Mouse (Mus musculus) limb, embryonic 15.5 days (tissue): Measurements from ENCODE around the gene Nfia. TPM values are rescaled to one million over a fixed set of nuclear protein-coding genes. Genes with fewer than 3 reads are reported as not detected.

Source experiments
- ATAC-seq: fragments of 200-750 bp; cut with Nextera tagmentation; 2 replicates; pipeline ENCODE4 v1.8.0; 2017; ENCODE audit warnings: low read depth, moderate TSS enrichment; ENCODE audit not compliant: insufficient number of reproducible peaks, low FRiP score, low TSS enrichment
- H3K27ac ChIP-seq: fragments of 300-500 bp; sonication (generic); 2 replicates; pipeline ENCODE4 v1.5.1; 2015; ENCODE audit warnings: moderate library complexity, mild to moderate bottlenecking, inconsistent platforms
- H3K27me3 ChIP-seq: fragments of 300-500 bp; sonication (generic); 2 replicates; pipeline ENCODE4 v1.6.1; 2015; ENCODE audit warnings: inconsistent platforms
- H3K36me3 ChIP-seq: fragments of 300-500 bp; sonication (generic); 2 replicates; pipeline ENCODE4 v1.6.1; 2015; ENCODE audit warnings: inconsistent platforms
- H3K4me1 ChIP-seq: fragments of 300-500 bp; sonication (generic); 2 replicates; pipeline ENCODE4 v1.6.1; 2015; ENCODE audit warnings: inconsistent platforms
- H3K4me2 ChIP-seq: fragments of 300-500 bp; sonication (generic); 2 replicates; pipeline ENCODE4 v1.6.1; 2015; ENCODE audit warnings: mild to moderate bottlenecking, inconsistent platforms
- H3K4me3 ChIP-seq: fragments of 300-500 bp; sonication (generic); 2 replicates; pipeline ENCODE4 v1.5.1; 2015; ENCODE audit warnings: mild to moderate bottlenecking, inconsistent platforms
- H3K9ac ChIP-seq: fragments of 300-500 bp; sonication (generic); 2 replicates; pipeline ENCODE4 v1.6.1; 2015; ENCODE audit warnings: inconsistent platforms
- H3K9me3 ChIP-seq: fragments of 300-500 bp; sonication (generic); 2 replicates; pipeline ENCODE4 v1.6.1; 2016; ENCODE audit warnings: inconsistent platforms
- WGBS: fragments of 180-500 bp; shearing (Covaris S2); methylation state at CpG from one replicate; pipeline ENCODE4 v1.1.7; 2015; 5-methylcytosine and 5-hydroxymethylcytosine counted together
- polyA plus RNA-seq: library from polyadenylated mRNA; unstranded; fragments of >200 nt; fragmentation: Nextera tagmentation; extraction: Ambion mirVana; gene quantifications from 2 replicates; pipeline ENCODE4 v1.2.1, GENCODE M21; 2015

The Nfia gene
- polyA plus RNA-seq, 1 experiment from 2014 or later, result 64.9 TPM

GRCm38 (mm10) chr4:97850991-97851390 is 78.5 kb downstream of the Nfia start:
- WGBS, result 84% methylated on average over 3 of the region's 3 CpGs
- no peak overlapping the region for H3K9ac ChIP-seq
- H3K4me3 ChIP-seq, result no peak overlapping the region
- peaks cover 7% of the 10 kb centered on the region for H3K4me1 ChIP-seq
- no peak for ATAC-seq
- no peak overlapping the region for H3K27ac ChIP-seq
- H3K4me2 ChIP-seq, result no peak overlapping the region
- no peaks in the 10 kb centered on the region for H3K9me3 ChIP-seq
- H3K36me3 ChIP-seq, result peaks cover 5% of the 10 kb centered on the region; the same call in 1 of the 2 replicates
- no peaks in the 10 kb centered on the region for H3K27me3 ChIP-seq

- no peak overlapping the region for H3K9ac ChIP-seq
- H3K4me2 ChIP-seq, result no peak overlapping the region
- H3K4me1 ChIP-seq, result peaks cover 7% of the 10 kb centered on the region
- no peak overlapping the region for H3K27ac ChIP-seq
- no peaks in the 10 kb centered on the region for H3K9me3 ChIP-seq
- H3K36me3 ChIP-seq, result peaks cover 5% of the 10 kb centered on the region; the same call in 1 of the 2 replicates
- ATAC-seq, result no peak
- no peak overlapping the region for H3K4me3 ChIP-seq
- H3K27me3 ChIP-seq, result no peaks in the 10 kb centered on the region
- 49% methylated on average over 5 of the region's 5 CpGs for WGBS
Measured at GRCm38 (mm10) chr4:97851698-97852097, 79.2 kb downstream of the Nfia start.

- 0 out of 2 replicates have a peak, but pooled peaks cover 7% of the 10 kb centered on the region for H3K4me1 ChIP-seq
- H3K4me2 ChIP-seq, result no peak overlapping the region
- H3K27me3 ChIP-seq, result no peaks in the 10 kb centered on the region
- no peak overlapping the region for H3K27ac ChIP-seq
- 85% methylated on average over 2 of the region's 2 CpGs for WGBS
- peaks cover 5% of the 10 kb centered on the region; the same call in 1 of the 2 replicates for H3K36me3 ChIP-seq
- no peaks in the 10 kb centered on the region for H3K9me3 ChIP-seq
- H3K4me3 ChIP-seq, result no peak overlapping the region
- H3K9ac ChIP-seq, result no peak overlapping the region
- ATAC-seq, result no peak
Measured at GRCm38 (mm10) chr4:97852626-97853025, 80.1 kb downstream of the Nfia start.

- H3K36me3 ChIP-seq, result no peaks in the 10 kb centered on the region
- no peak overlapping the region for H3K4me2 ChIP-seq
- 85% methylated on average over 4 of the region's 4 CpGs for WGBS
- no peak overlapping the region for H3K27ac ChIP-seq
- no peaks in the 10 kb centered on the region for H3K9me3 ChIP-seq
- peaks cover 17% of the 10 kb centered on the region for H3K4me1 ChIP-seq
- no peak overlapping the region for H3K4me3 ChIP-seq
- no peak overlapping the region for H3K9ac ChIP-seq
- H3K27me3 ChIP-seq, result no peaks in the 10 kb centered on the region
- no peak for ATAC-seq
Measured at GRCm38 (mm10) chr4:97854779-97855178, 82.2 kb downstream of the Nfia start.

- H3K9me3 ChIP-seq, result no peaks in the 10 kb centered on the region
- H3K36me3 ChIP-seq, result no peaks in the 10 kb centered on the region
- H3K27me3 ChIP-seq, result no peaks in the 10 kb centered on the region
- peaks cover 21% of the 10 kb centered on the region for H3K4me1 ChIP-seq
- no peak overlapping the region for H3K9ac ChIP-seq
- H3K4me2 ChIP-seq, result no peak overlapping the region
- WGBS, result 94% methylated on average over 8 of the region's 8 CpGs
- no peak overlapping the region for H3K27ac ChIP-seq
- H3K4me3 ChIP-seq, result no peak overlapping the region
- no peak for ATAC-seq
Measured at GRCm38 (mm10) chr4:97855712-97856420, 83.3 kb downstream of the Nfia start.

GRCm38 (mm10) chr4:97857549-97857948 is 85.0 kb downstream of the Nfia start:
- Histone ChIP-seq H3K4me1 (peaks cover 21% of the 10 kb centered on the region), H3K4me3 (no peak overlapping the region), H3K4me2 (no peak overlapping the region), H3K27ac (no peak overlapping the region), H3K27me3 (no peaks in the 10 kb centered on the region), H3K9me3 (no peaks in the 10 kb centered on the region), H3K9ac (no peak overlapping the region), H3K36me3 (0 out of 2 replicates have a peak, but pooled peaks cover 1% of the 10 kb centered on the region)
- WGBS, result 49% methylated on average over 2 of the region's 2 CpGs
- no peak for ATAC-seq

- Histone ChIP-seq H3K36me3 (0 out of 2 replicates have a peak, but pooled peaks cover 2% of the 10 kb centered on the region), H3K27ac (no peak overlapping the region; the same call in 1 of the 2 replicates), H3K4me2 (no peak overlapping the region), H3K4me1 (peaks cover 25% of the 10 kb centered on the region), H3K9me3 (no peaks in the 10 kb centered on the region), H3K4me3 (no peak overlapping the region), H3K9ac (no peak overlapping the region), H3K27me3 (no peaks in the 10 kb centered on the region)
- WGBS, result 32% methylated on average over 4 of the region's 4 CpGs
- no peak for ATAC-seq
Measured at GRCm38 (mm10) chr4:97859431-97859830, 86.9 kb downstream of the Nfia start.

GRCm38 (mm10) chr4:97860376-97860775 is 87.8 kb downstream of the Nfia start:
- H3K4me2 ChIP-seq, result no peak overlapping the region
- no peak overlapping the region for H3K9ac ChIP-seq
- H3K36me3 ChIP-seq, result 0 out of 2 replicates have a peak, but pooled peaks cover 2% of the 10 kb centered on the region
- no peak for ATAC-seq
- H3K27ac ChIP-seq, result no peak overlapping the region
- 23% methylated on average over 3 of the region's 3 CpGs for WGBS
- H3K4me1 ChIP-seq, result peaks cover 25% of the 10 kb centered on the region
- H3K9me3 ChIP-seq, result no peaks in the 10 kb centered on the region
- H3K4me3 ChIP-seq, result no peak overlapping the region
- H3K27me3 ChIP-seq, result no peaks in the 10 kb centered on the region

- 0 out of 2 replicates have a peak, but pooled peaks cover 2% of the 10 kb centered on the region for H3K36me3 ChIP-seq
- ATAC-seq, result no peak
- H3K4me2 ChIP-seq, result no peak overlapping the region
- no peak overlapping the region for H3K27ac ChIP-seq
- 75% methylated on average over 8 of the region's 8 CpGs for WGBS
- no peak overlapping the region for H3K4me3 ChIP-seq
- H3K27me3 ChIP-seq, result no peaks in the 10 kb centered on the region
- H3K9ac ChIP-seq, result no peak overlapping the region
- H3K4me1 ChIP-seq, result peaks cover 25% of the 10 kb centered on the region
- H3K9me3 ChIP-seq, result no peaks in the 10 kb centered on the region
Measured at GRCm38 (mm10) chr4:97860791-97861344, 88.3 kb downstream of the Nfia start.

GRCm38 (mm10) chr4:97862379-97862778 is 89.8 kb downstream of the Nfia start:
- Histone ChIP-seq H3K4me3 (no peak overlapping the region), H3K4me1 (peaks cover 22% of the 10 kb centered on the region), H3K9ac (no peak overlapping the region), H3K27me3 (no peaks in the 10 kb centered on the region), H3K4me2 (no peak overlapping the region), H3K9me3 (no peaks in the 10 kb centered on the region), H3K36me3 (0 out of 2 replicates have a peak, but pooled peaks cover 2% of the 10 kb centered on the region), H3K27ac (no peak overlapping the region)
- no peak for ATAC-seq
- WGBS, result 87% methylated on average over 6 of the region's 6 CpGs

- H3K4me2 ChIP-seq, result no peak overlapping the region
- 0 out of 2 replicates have a peak, but pooled peaks cover 2% of the 10 kb centered on the region for H3K36me3 ChIP-seq
- no peak overlapping the region for H3K4me3 ChIP-seq
- ATAC-seq, result no peak
- no peak overlapping the region for H3K9ac ChIP-seq
- H3K4me1 ChIP-seq, result peaks cover 23% of the 10 kb centered on the region
- no peaks in the 10 kb centered on the region for H3K27me3 ChIP-seq
- no peaks in the 10 kb centered on the region for H3K9me3 ChIP-seq
- no peak overlapping the region for H3K27ac ChIP-seq
- 88% methylated on average over 2 of the region's 2 CpGs for WGBS
Measured at GRCm38 (mm10) chr4:97864276-97864675, 91.7 kb downstream of the Nfia start.

- H3K4me1 ChIP-seq, result peaks cover 22% of the 10 kb centered on the region
- no peak overlapping the region for H3K9ac ChIP-seq
- H3K4me2 ChIP-seq, result no peak overlapping the region
- ATAC-seq, result no peak
- 0 out of 2 replicates have a peak, but pooled peaks cover 2% of the 10 kb centered on the region for H3K36me3 ChIP-seq
- H3K9me3 ChIP-seq, result no peaks in the 10 kb centered on the region
- no peak overlapping the region for H3K27ac ChIP-seq
- H3K27me3 ChIP-seq, result no peaks in the 10 kb centered on the region
- H3K4me3 ChIP-seq, result no peak overlapping the region
- WGBS, result 79% methylated on average over 3 of the region's 3 CpGs
Measured at GRCm38 (mm10) chr4:97865410-97865953, 92.9 kb downstream of the Nfia start.
